Mouse (Mus musculus) ES-E14 (cell line): Measurements from ENCODE around the gene Cst13. TPM values are rescaled to one million over a fixed set of nuclear protein-coding genes. Genes with fewer than 3 reads are reported as not detected.
"Not testable (repeated sequence)": the region's sequence is repeated elsewhere in the genome, so short reads cannot be mapped to it uniquely, and the experiment has no call there.

Source experiments
- DNase-seq: peaks from one replicate; pipeline ENCODE4 v3.0.0-alpha.2; 2013; ENCODE audit warnings: low read depth, low spot score
- H3K27ac ChIP-seq: 2 replicates; pipeline ENCODE4 v1.5.1; 2012; ENCODE audit warnings: low read depth, mild to moderate bottlenecking, low read length, moderate library complexity, mixed read lengths; ENCODE audit not compliant: poor library complexity, insufficient read depth, severe bottlenecking
- H3K36me3 ChIP-seq: 2 replicates; pipeline ENCODE4 v1.6.1; 2012; ENCODE audit warnings: mild to moderate bottlenecking, low read length, moderate library complexity, mixed read lengths; ENCODE audit not compliant: control insufficient read depth, poor library complexity, insufficient read depth, severe bottlenecking
- H3K4me1 ChIP-seq, 2 experiments: fragments of 150-350 bp in 1 of 2; sonication (generic) in 1 of 2; 2 replicates each; pipeline ENCODE4 v1.6.1; 2012; ENCODE audit warnings: low read length in 2 of 2, mild to moderate bottlenecking in 1 of 2, mixed read lengths in 1 of 2; ENCODE audit not compliant: control insufficient read depth in 2 of 2, insufficient read depth in 2 of 2, poor library complexity in 1 of 2
- H3K4me3 ChIP-seq, 2 experiments: fragments of 150-350 bp in 1 of 2; sonication (generic) in 1 of 2; 2 replicates each; pipeline ENCODE4 v1.5.1; 2012; ENCODE audit warnings: low read length in 2 of 2, low read depth in 1 of 2, mild to moderate bottlenecking in 1 of 2, mixed read lengths in 1 of 2; ENCODE audit not compliant: insufficient read depth in 1 of 2, poor library complexity in 1 of 2, severe bottlenecking in 1 of 2
- H3K9ac ChIP-seq: 2 replicates; pipeline ENCODE4 v1.6.1; 2012; ENCODE audit warnings: low read depth, mild to moderate bottlenecking, low read length, mixed read lengths; ENCODE audit not compliant: poor library complexity, insufficient read depth, severe bottlenecking
- H3K9me3 ChIP-seq: fragments of 150-350 bp; sonication (generic); 2 replicates; pipeline ENCODE4 v1.6.1; 2012; ENCODE audit warnings: low read depth, mild to moderate bottlenecking, low read length; ENCODE audit not compliant: control insufficient read depth, insufficient read depth
- CHD2 ChIP-seq: IDR thresholded peaks from 2 replicates; pipeline ENCODE4 v1.6.1; 2014; ENCODE audit warnings: mild to moderate bottlenecking, low read depth, low read length, inconsistent platforms
- HCFC1 ChIP-seq: IDR thresholded peaks from 2 replicates; pipeline ENCODE4 v1.6.1; 2012; ENCODE audit warnings: low read length, inconsistent platforms, borderline replicate concordance; ENCODE audit not compliant: insufficient read depth
- MAFK ChIP-seq: IDR thresholded peaks from 2 replicates; pipeline ENCODE4 v1.6.1; 2014; ENCODE audit warnings: mild to moderate bottlenecking, low read depth, low read length, inconsistent platforms; ENCODE audit not compliant: insufficient read depth
- ZC3H11A ChIP-seq: IDR thresholded peaks from 2 replicates; pipeline ENCODE4 v1.6.1; 2012; ENCODE audit warnings: low read depth, mild to moderate bottlenecking, inconsistent platforms, low read length, borderline replicate concordance
- ZNF384 ChIP-seq: IDR thresholded peaks from 2 replicates; pipeline ENCODE4 v1.6.1; 2012; ENCODE audit warnings: low read depth, low read length, inconsistent platforms
- in situ Hi-C, 2 experiments: fragments of 600-800 bp; cut with MboI; formaldehyde crosslinking; loops; one replicate each; pipeline ENCODE4 v1.15.1; 2025; ENCODE audit warnings: low sequenced_read_pairs in 2 of 2, inconsistent platforms in 1 of 2; ENCODE audit not compliant: unreplicated experiment in 2 of 2
- total RNA-seq: library from RNA; depleted of rRNA; stranded (reverse); fragments of 300-350 nt; gene quantifications from 2 replicates; pipeline ENCODE4 v1.2.3, GENCODE M21; 2012; rRNA removed

Cst13 gene
- total RNA-seq = not detected in 2 replicates

GRCm38 (mm10) chr2:148819909-148820308 lies at the start of gene Cst13:
TSS of gene Cst13 (plus strand) at chr2:148820081.
- in situ Hi-C loops = no loop called here
- Histone ChIP-seq H3K9me3 (no peaks in the 10 kb centered on the region), H3K36me3 (no peaks in the 10 kb centered on the region)

GRCm38 (mm10) chr2:148771397-148771796 lies 48.5 kb upstream of the Cst13 start, which contains the start of gene Cst11:
TSS of gene Cst11 (minus strand) at chr2:148771497.
- H3K4me3 ChIP-seq, in situ Hi-C loops, H3K36me3 ChIP-seq, H3K4me1 ChIP-seq, H3K9me3 ChIP-seq, H3K27ac ChIP-seq, H3K9ac ChIP-seq, DNase-seq: not testable (repeated sequence)

More at GRCm38 (mm10) chr2:148819909-148820308, at the start of gene Cst13:
- TF ChIP-seq MAFK (no peak), ZNF384 (no peak), ZC3H11A (no peak), CHD2 (no peak), HCFC1 (no peak)
- H3K4me1 ChIP-seq = no peaks in the 10 kb centered on the region; a peak in 1 of 4 replicates
- H3K27ac ChIP-seq = no peak within 1 kb of the TSS
- no peak within 1 kb of the TSS for H3K4me3 ChIP-seq
- no peak for DNase-seq
- no peak within 1 kb of the TSS for H3K9ac ChIP-seq

GRCm38 (mm10) chr2:148781709-148782108 lies 38.2 kb upstream of the Cst13 start, which contains the start of gene 8030411F24Rik:
TSS of gene 8030411F24Rik (plus strand) at chr2:148782009.
- no peak for TF ChIP-seq MAFK
- TF ChIP-seq HCFC1 = no peak
- no peak for TF ChIP-seq ZC3H11A
- no peak for TF ChIP-seq ZNF384
- no peak for TF ChIP-seq CHD2
- no peak within 1 kb of the TSS for H3K27ac ChIP-seq
- no peak within 1 kb of the TSS for H3K4me3 ChIP-seq
- no peak for DNase-seq
- no peaks in the 10 kb centered on the region for H3K9me3 ChIP-seq
- H3K4me1 ChIP-seq = no peaks in the 10 kb centered on the region
- in situ Hi-C loops = no loop called here
- no peaks in the 10 kb centered on the region for H3K36me3 ChIP-seq
- H3K9ac ChIP-seq = no peak within 1 kb of the TSS

- Histone ChIP-seq H3K4me3 (no peak within 1 kb of the TSS), H3K4me1 (no peaks in the 10 kb centered on the region), H3K27ac (no peak within 1 kb of the TSS), H3K9ac (no peak within 1 kb of the TSS), H3K9me3 (no peaks in the 10 kb centered on the region), H3K36me3 (no peaks in the 10 kb centered on the region)
- DNase-seq = no peak
- TF ChIP-seq MAFK (no peak), ZC3H11A (no peak), HCFC1 (no peak)
- in situ Hi-C loops = no loop called here
These were observed 30.7 kb upstream of the Cst13 start, which contains the start of gene Cst12 for GRCm38 (mm10) chr2:148789142-148789541. TSS of gene Cst12 (plus strand) at chr2:148789361.

DNA sequence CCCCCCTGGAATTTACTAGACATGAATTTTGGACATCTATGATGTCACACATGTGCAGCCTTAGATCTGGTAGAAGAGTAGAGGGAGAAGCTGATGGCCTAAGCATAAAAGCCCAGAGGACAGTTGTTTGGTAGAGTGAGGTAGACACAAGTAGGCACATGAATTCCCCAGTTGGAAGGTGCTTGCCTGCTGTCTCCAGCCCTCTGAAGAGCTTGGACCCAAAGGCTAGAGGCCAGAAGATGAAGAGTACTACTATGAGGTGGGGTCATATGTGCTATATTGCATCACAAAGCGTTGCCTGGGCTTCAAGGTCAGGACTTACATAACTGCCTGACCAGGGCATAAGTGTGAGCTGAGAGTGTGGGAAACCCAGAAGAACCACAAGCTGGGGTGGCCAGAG lies 21.4 kb upstream of the Cst13 start, which contains the start of gene Cst8:
Gene Cst8 (plus strand): TSS at position 301 of the 400 bp plus-strand sequence.
- in situ Hi-C loops = no loop called here
- no peak within 1 kb of the TSS for H3K9ac ChIP-seq
- no peaks in the 10 kb centered on the region for H3K9me3 ChIP-seq
- TF ChIP-seq CHD2 = no peak
- no peak for TF ChIP-seq MAFK
- TF ChIP-seq ZC3H11A = no peak
- no peak for TF ChIP-seq HCFC1
- no peak for TF ChIP-seq ZNF384
- DNase-seq = no peak
- no peak within 1 kb of the TSS for H3K27ac ChIP-seq
- no peaks in the 10 kb centered on the region for H3K4me1 ChIP-seq
- H3K4me3 ChIP-seq = no peak within 1 kb of the TSS
- no peaks in the 10 kb centered on the region for H3K36me3 ChIP-seq
